Mouse (Mus musculus) brain, embryonic 14.5 days (tissue): ENCODE results near the gene Gpc6.

Source experiments
- CTCF ChIP-seq: fragments of 200-500 bp; IDR thresholded peaks from 2 replicates; pipeline ENCODE4 v1.5.1; 2012; ENCODE audit warnings: inconsistent platforms, mild to moderate bottlenecking, moderate library complexity, borderline replicate concordance; ENCODE audit not compliant: insufficient read depth, insufficient read length; ENCODE audit errors: extremely low read depth
- POLR2A ChIP-seq: fragments of 200-500 bp; IDR thresholded peaks from 2 replicates; pipeline ENCODE4 v1.6.1; 2012; ENCODE audit warnings: mild to moderate bottlenecking, inconsistent platforms, borderline replicate concordance; ENCODE audit not compliant: poor library complexity, insufficient read depth, insufficient read length, severe bottlenecking; ENCODE audit errors: extremely low read depth

GRCm38 (mm10) chr14:117919612-117920011, 994.5 kb downstream of the Gpc6 start:
- TF ChIP-seq CTCF (no peak), POLR2A (no peak)
